Mouse (Mus musculus) erythroblast, embryonic 14.5 days (primary cell): ENCODE data around the gene Mpzl3.

Experiments
- GATA1 ChIP-seq: IDR thresholded peaks from 2 replicates; pipeline ENCODE4 v1.6.1; 2012; ENCODE audit warnings: low read length, inconsistent platforms, mixed read lengths
- TAL1 ChIP-seq: IDR thresholded peaks from 3 replicates; pipeline ENCODE4 v1.6.1; 2012; ENCODE audit warnings: low read length, inconsistent platforms, mixed read lengths

DNA sequence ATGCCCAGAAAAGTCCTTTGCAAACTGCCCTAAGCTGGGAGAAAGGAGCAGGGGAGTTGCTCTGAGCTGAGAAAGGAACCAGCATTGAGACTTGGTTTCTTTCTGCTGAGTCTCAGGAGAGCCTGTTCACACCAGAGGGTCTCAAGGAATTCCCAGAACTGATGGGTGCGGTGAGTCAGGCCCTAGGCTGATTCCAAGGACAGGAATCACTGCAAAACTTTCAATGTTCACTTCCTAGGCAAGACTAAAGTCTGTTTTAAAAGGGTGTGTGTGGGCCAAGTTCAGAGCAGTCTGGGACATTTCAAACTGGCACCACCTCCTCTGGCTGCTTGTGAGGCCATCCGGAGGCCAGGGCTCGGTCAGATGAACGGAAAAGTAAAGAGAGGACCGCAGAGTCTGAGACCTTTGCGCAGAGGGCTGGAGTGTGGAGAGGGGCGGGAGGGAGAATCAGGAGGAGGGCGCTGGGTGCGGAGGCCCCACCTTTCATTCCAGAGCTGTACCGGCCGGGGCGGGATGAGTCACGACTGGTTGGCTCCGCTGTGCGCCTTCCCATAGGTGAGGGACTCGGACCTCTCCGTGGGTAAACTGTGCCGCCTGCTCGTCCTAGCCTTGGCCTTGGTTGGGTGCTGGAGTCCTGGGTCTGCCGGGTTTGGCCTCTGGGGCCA lies 12.8 kb upstream of the Mpzl3 start:
- TF ChIP-seq GATA1 (no peak), TAL1 (no peak)
